Mouse (Mus musculus): ENCODE results near the gene Ly6g6e. TPM values are rescaled to one million over a fixed set of nuclear protein-coding genes. Genes with fewer than 3 reads are reported as not detected.

The Ly6g6e gene
- polyA plus RNA-seq, 1 experiment from 2014 or later = 0.81 TPM

DNA sequence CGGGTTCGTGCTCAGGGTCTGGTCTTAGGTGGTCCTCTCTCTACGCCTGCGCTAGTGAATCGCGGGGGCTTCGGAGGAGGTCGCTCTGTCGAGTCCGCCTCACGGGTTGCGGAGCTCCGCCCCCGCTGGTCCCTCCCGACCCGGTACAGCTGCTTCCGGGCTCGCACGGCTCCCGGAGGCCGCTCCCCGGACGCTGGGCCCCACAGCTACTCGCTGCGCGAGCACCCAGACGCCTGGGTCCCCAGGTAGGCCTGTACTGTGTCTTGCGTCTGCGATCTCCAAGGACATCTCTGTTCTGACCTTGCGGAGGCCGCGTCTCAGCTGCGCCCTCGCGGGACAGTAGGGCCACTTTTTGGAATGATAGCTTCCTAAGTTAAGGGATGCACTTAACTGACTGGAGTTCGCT, 49.5 kb downstream of the Ly6g6e start, which contains the start of gene D17H6S53E:
TSS of gene D17H6S53E (plus strand) at position 168 of the 406 bp plus-strand sequence.
- peak within 1 kb of the TSS; percentile 82 for H3K27ac ChIP-seq (ENCODE audit: low read depth, low read length)
- peaks cover 29% of the 10 kb centered on the region; the same call in 1 of the 2 replicates for H3K4me1 ChIP-seq (ENCODE audit: control insufficient read depth, insufficient read depth, low read length)
- H3K4me3 ChIP-seq (ENCODE audit: low read length) = peak within 1 kb of the TSS; percentile 70
- ATAC-seq (ENCODE audit: low FRiP score, low TSS enrichment) = peak; percentile 60
- peak within 1 kb of the TSS; percentile 86 for H3K9ac ChIP-seq (ENCODE audit: low read depth, low read length)
- no peaks in the 10 kb centered on the region for H3K27me3 ChIP-seq (ENCODE audit: control insufficient read depth, insufficient read depth, low read length)
- peak within 1 kb of the TSS; percentile 80 for H3K4me2 ChIP-seq (replicated peaks; ENCODE audit: low read depth, low read length)
- 0% methylated on average over 36 of the region's 36 CpGs for WGBS
- H3K9me3 ChIP-seq (ENCODE audit: control insufficient read depth, low read length) = no peaks in the 10 kb centered on the region
- H3K36me3 ChIP-seq (ENCODE audit: control insufficient read depth, insufficient read depth, low read length) = peaks cover 17% of the 10 kb centered on the region; the same call in 1 of the 2 replicates

DNA sequence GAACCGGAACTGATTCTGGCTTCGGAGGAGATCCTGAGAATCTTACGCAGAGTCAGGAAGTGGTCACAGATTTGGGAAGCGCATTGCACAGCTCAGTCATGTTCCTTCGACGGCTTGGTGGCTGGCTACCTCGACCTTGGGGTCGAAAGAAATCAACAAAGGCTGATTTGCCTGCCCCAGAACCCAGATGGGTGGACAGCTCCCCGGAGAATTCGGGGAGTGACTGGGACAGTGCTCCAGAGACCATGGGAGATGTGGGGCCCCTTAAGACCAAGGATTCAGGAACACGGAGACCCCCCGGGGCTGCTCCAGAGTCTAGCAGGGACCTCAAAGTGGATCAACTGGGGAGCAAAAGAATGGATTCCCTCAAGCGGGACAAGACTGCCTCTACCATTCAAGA, 50.3 kb downstream of the Ly6g6e start:
- no peaks in the 10 kb centered on the region for H3K27me3 ChIP-seq (ENCODE audit: control insufficient read depth, insufficient read depth, low read length)
- peak overlapping the region; percentile 80 for H3K4me2 ChIP-seq (replicated peaks; ENCODE audit: low read depth, low read length)
- no peaks in the 10 kb centered on the region for H3K9me3 ChIP-seq (ENCODE audit: control insufficient read depth, low read length)
- peaks cover 17% of the 10 kb centered on the region; the same call in 1 of the 2 replicates for H3K36me3 ChIP-seq (ENCODE audit: control insufficient read depth, insufficient read depth, low read length)
- WGBS = 67% methylated on average over 13 of the region's 13 CpGs
- ATAC-seq (ENCODE audit: low FRiP score, low TSS enrichment) = no peak
- H3K27ac ChIP-seq (ENCODE audit: low read depth, low read length) = peak overlapping the region; percentile 82; the same call in 1 of the 2 replicates
- H3K9ac ChIP-seq (ENCODE audit: low read depth, low read length) = peak overlapping the region; percentile 86; the same call in 1 of the 2 replicates
- H3K4me3 ChIP-seq (ENCODE audit: low read length) = peak overlapping the region; percentile 70
- H3K4me1 ChIP-seq (ENCODE audit: control insufficient read depth, insufficient read depth, low read length) = peaks cover 33% of the 10 kb centered on the region; the same call in 1 of the 2 replicates

Other genes with a start within 250 kb of the Ly6g6e start
- 25.2 and 28.7 TPM in 2 replicates for gene Stk19, start 240.0 kb upstream of the Ly6g6e start, polyA plus RNA-seq (2014; fragmentation: Nextera tagmentation; extraction: Ambion mirVana)
- 55.7 and 66.4 TPM in 2 replicates for gene Dxo, start 239.9 kb upstream of the Ly6g6e start, polyA plus RNA-seq (2014; fragmentation: Nextera tagmentation; extraction: Ambion mirVana)
- 22.8 and 45.9 TPM in 2 replicates for gene Skiv2l, start 226.7 kb upstream of the Ly6g6e start, polyA plus RNA-seq (2014; fragmentation: Nextera tagmentation; extraction: Ambion mirVana)
- gene Nelfe, start 226.5 kb upstream of the Ly6g6e start, polyA plus RNA-seq (2014; fragmentation: Nextera tagmentation; extraction: Ambion mirVana) = 107 and 119 TPM in 2 replicates
- gene Cfb, start 214.4 kb upstream of the Ly6g6e start, polyA plus RNA-seq (2014; fragmentation: Nextera tagmentation; extraction: Ambion mirVana) = 4.0 and 5.4 TPM in 2 replicates
- gene Zbtb12, start 197.4 kb upstream of the Ly6g6e start, polyA plus RNA-seq (2014; fragmentation: Nextera tagmentation; extraction: Ambion mirVana) = 2.1 and 3.7 TPM in 2 replicates
- gene Gm20547, start 194.9 kb upstream of the Ly6g6e start, polyA plus RNA-seq (2014; fragmentation: Nextera tagmentation; extraction: Ambion mirVana) = not detected in 2 replicates
- gene C2, start 178.6 kb upstream of the Ly6g6e start, polyA plus RNA-seq (2014; fragmentation: Nextera tagmentation; extraction: Ambion mirVana) = 1.7 and 1.9 TPM in 2 replicates
- 70.5 and 76.9 TPM in 2 replicates for gene Ehmt2, start 178.4 kb upstream of the Ly6g6e start, polyA plus RNA-seq (2014; fragmentation: Nextera tagmentation; extraction: Ambion mirVana)
- 5.4 and 7.7 TPM in 2 replicates for gene Slc44a4, start 162.4 kb upstream of the Ly6g6e start, polyA plus RNA-seq (2014; fragmentation: Nextera tagmentation; extraction: Ambion mirVana)
- gene Neu1, start 145.6 kb upstream of the Ly6g6e start, polyA plus RNA-seq (2014; fragmentation: Nextera tagmentation; extraction: Ambion mirVana) = 19.6 and 23.2 TPM in 2 replicates
- 0.54 and 0.80 TPM in 2 replicates for gene Hspa1b, start 117.7 kb upstream of the Ly6g6e start, polyA plus RNA-seq (2014; fragmentation: Nextera tagmentation; extraction: Ambion mirVana)
- not detected in 2 replicates for gene Gm20481, start 107.0 kb upstream of the Ly6g6e start, polyA plus RNA-seq (2014; fragmentation: Nextera tagmentation; extraction: Ambion mirVana)
- 4.3 and 4.8 TPM in 2 replicates for gene Hspa1a, start 104.7 kb upstream of the Ly6g6e start, polyA plus RNA-seq (2014; fragmentation: Nextera tagmentation; extraction: Ambion mirVana)
- gene Hspa1l, start 104.2 kb upstream of the Ly6g6e start, polyA plus RNA-seq (2014; fragmentation: Nextera tagmentation; extraction: Ambion mirVana) = 0.79 and 1.3 TPM in 2 replicates
- 240 and 246 TPM in 2 replicates for gene Lsm2, start 95.0 kb upstream of the Ly6g6e start, polyA plus RNA-seq (2014; fragmentation: Nextera tagmentation; extraction: Ambion mirVana)
- gene Vars, start 75.9 kb upstream of the Ly6g6e start, polyA plus RNA-seq (2014; fragmentation: Nextera tagmentation; extraction: Ambion mirVana) = 96.4 and 137 TPM in 2 replicates
- gene Vwa7, start 60.3 kb upstream of the Ly6g6e start, polyA plus RNA-seq (2014; fragmentation: Nextera tagmentation; extraction: Ambion mirVana) = 0.13 and 0.28 TPM in 2 replicates
- 6.6 and 10.9 TPM in 2 replicates for gene Sapcd1, start 48.9 kb upstream of the Ly6g6e start, polyA plus RNA-seq (2014; fragmentation: Nextera tagmentation; extraction: Ambion mirVana)
- 4.9 and 5.9 TPM in 2 replicates for gene Msh5, start 30.2 kb upstream of the Ly6g6e start, polyA plus RNA-seq (2014; fragmentation: Nextera tagmentation; extraction: Ambion mirVana)
- gene Clic1, start 26.9 kb upstream of the Ly6g6e start, polyA plus RNA-seq (2014; fragmentation: Nextera tagmentation; extraction: Ambion mirVana) = 72.1 and 172 TPM in 2 replicates
- gene Ddah2, start 17.9 kb upstream of the Ly6g6e start, polyA plus RNA-seq (2014; fragmentation: Nextera tagmentation; extraction: Ambion mirVana) = 355 and 422 TPM in 2 replicates
- gene Ly6g6c, start 11.5 kb upstream of the Ly6g6e start, polyA plus RNA-seq (2014; fragmentation: Nextera tagmentation; extraction: Ambion mirVana) = 0.20 and 0.30 TPM in 2 replicates
- gene Mpig6b, start 10.7 kb upstream of the Ly6g6e start, polyA plus RNA-seq (2014; fragmentation: Nextera tagmentation; extraction: Ambion mirVana) = 0.36 and 0.46 TPM in 2 replicates
- gene Ly6g6d, start 1.2 kb downstream of the Ly6g6e start, polyA plus RNA-seq (2014; fragmentation: Nextera tagmentation; extraction: Ambion mirVana) = 4.3 and 4.8 TPM in 2 replicates
- 0.31 and 0.34 TPM in 2 replicates for gene Ly6g6f, start 8.7 kb downstream of the Ly6g6e start, polyA plus RNA-seq (2014; fragmentation: Nextera tagmentation; extraction: Ambion mirVana)
- gene Abhd16a, start 12.4 kb downstream of the Ly6g6e start, polyA plus RNA-seq (2014; fragmentation: Nextera tagmentation; extraction: Ambion mirVana) = 73.9 and 85.7 TPM in 2 replicates
- gene Ly6g5c, start 31.4 kb downstream of the Ly6g6e start, polyA plus RNA-seq (2014; fragmentation: Nextera tagmentation; extraction: Ambion mirVana) = not detected in 2 replicates
- 1.2 and 1.3 TPM in 2 replicates for gene Ly6g5b, start 38.5 kb downstream of the Ly6g6e start, polyA plus RNA-seq (2014; fragmentation: Nextera tagmentation; extraction: Ambion mirVana)
- 19.4 and 20.8 TPM in 2 replicates for gene Gpank1, start 44.6 kb downstream of the Ly6g6e start, polyA plus RNA-seq (2014; fragmentation: Nextera tagmentation; extraction: Ambion mirVana)
- gene Csnk2b, start 45.2 kb downstream of the Ly6g6e start, polyA plus RNA-seq (2014; fragmentation: Nextera tagmentation; extraction: Ambion mirVana) = 325 and 334 TPM in 2 replicates
- gene D17H6S53E, start 49.5 kb downstream of the Ly6g6e start, polyA plus RNA-seq (2014; fragmentation: Nextera tagmentation; extraction: Ambion mirVana) = 9.4 and 10.0 TPM in 2 replicates
- gene Apom, start 55.1 kb downstream of the Ly6g6e start, polyA plus RNA-seq (2014; fragmentation: Nextera tagmentation; extraction: Ambion mirVana) = 9.7 and 10.4 TPM in 2 replicates
- 82.6 and 99.0 TPM in 2 replicates for gene Bag6, start 58.3 kb downstream of the Ly6g6e start, polyA plus RNA-seq (2014; fragmentation: Nextera tagmentation; extraction: Ambion mirVana)
- 248 and 262 TPM in 2 replicates for gene Prrc2a, start 88.0 kb downstream of the Ly6g6e start, polyA plus RNA-seq (2014; fragmentation: Nextera tagmentation; extraction: Ambion mirVana)
- 9.7 and 10.9 TPM in 2 replicates for gene Aif1, start 99.2 kb downstream of the Ly6g6e start, polyA plus RNA-seq (2014; fragmentation: Nextera tagmentation; extraction: Ambion mirVana)
- 12.2 and 15.9 TPM in 2 replicates for gene Lst1, start 111.5 kb downstream of the Ly6g6e start, polyA plus RNA-seq (2014; fragmentation: Nextera tagmentation; extraction: Ambion mirVana)
- 0.34 and 1.4 TPM in 2 replicates for gene Ltb, start 117.5 kb downstream of the Ly6g6e start, polyA plus RNA-seq (2014; fragmentation: Nextera tagmentation; extraction: Ambion mirVana)
- gene Tnf, start 125.1 kb downstream of the Ly6g6e start, polyA plus RNA-seq (2014; fragmentation: Nextera tagmentation; extraction: Ambion mirVana) = not detected in 2 replicates
- 0.14 TPM in 1 of 2 replicates, not detected in the other for gene Lta, start 128.4 kb downstream of the Ly6g6e start, polyA plus RNA-seq (2014; fragmentation: Nextera tagmentation; extraction: Ambion mirVana)
- gene Gm16181, start 143.9 kb downstream of the Ly6g6e start, polyA plus RNA-seq (2014; fragmentation: Nextera tagmentation; extraction: Ambion mirVana) = 0.89 TPM in 1 of 2 replicates, not detected in the other
- 5.3 and 6.4 TPM in 2 replicates for gene Atp6v1g2, start 156.8 kb downstream of the Ly6g6e start, polyA plus RNA-seq (2014; fragmentation: Nextera tagmentation; extraction: Ambion mirVana)
- 3.3 and 6.0 TPM in 2 replicates for gene Nfkbil1, start 158.9 kb downstream of the Ly6g6e start, polyA plus RNA-seq (2014; fragmentation: Nextera tagmentation; extraction: Ambion mirVana)
- gene Ddx39b, start 164.8 kb downstream of the Ly6g6e start, polyA plus RNA-seq (2014; fragmentation: Nextera tagmentation; extraction: Ambion mirVana) = 525 and 616 TPM in 2 replicates
- gene H2-D1, start 185.8 kb downstream of the Ly6g6e start, polyA plus RNA-seq (2014; fragmentation: Nextera tagmentation; extraction: Ambion mirVana) = 38.3 and 42.8 TPM in 2 replicates
- gene H2-Q1, start 243.5 kb downstream of the Ly6g6e start, polyA plus RNA-seq (2014; fragmentation: Nextera tagmentation; extraction: Ambion mirVana) = not detected in 2 replicates